Mouse (Mus musculus): ENCODE data around the gene Rrm1. TPM values are rescaled to one million over a fixed set of nuclear protein-coding genes. Genes with fewer than 3 reads are reported as not detected.
"Not testable (repeated sequence)": the region's sequence is repeated elsewhere in the genome, so short reads cannot be mapped to it uniquely, and the experiment has no call there.

Rrm1 gene
- 10 to 100 TPM; 10.9 to 12.7 TPM for total RNA-seq (2021)
- long read RNA-seq, experiment 1, transcript Rrm1-201 (19 exons, 3,997 nt): major isoform, 23 of 25 reads
- long read RNA-seq, experiment 1, partial matches to known transcripts: 1 of 25 reads
- long read RNA-seq, experiment 1, other reads (novel, unspliced or antisense): 1 of 25 reads
- long read RNA-seq, experiment 2, transcript Rrm1-201 (19 exons, 3,997 nt): major isoform, 6 of 6 reads
- long read RNA-seq, experiment 2, partial matches to known transcripts: 0 of 6 reads
- long read RNA-seq, experiment 2, other reads (novel, unspliced or antisense): 0 of 6 reads

GRCm38 (mm10) chr7:102441657-102442391, at the start of gene Rrm1:
Rrm1 (plus strand) TSS chr7:102441695.
- peak; percentile 97 to 98 for DNase-seq (ENCODE audit: low spot score in 2 of 2)

GRCm38 (mm10) chr7:102393898-102394297, 47.6 kb upstream of the Rrm1 start:
- no peak for DNase-seq (ENCODE audit: low spot score in 2 of 2)

- peak in 1 of 2 experiments; percentile 6 for DNase-seq (ENCODE audit: low spot score in 2 of 2)
These were observed 45.6 kb upstream of the Rrm1 start for GRCm38 (mm10) chr7:102395894-102396293.

GRCm38 (mm10) chr7:102396331-102396730, 45.2 kb upstream of the Rrm1 start:
- no peak for DNase-seq (ENCODE audit: low spot score in 2 of 2)

- DNase-seq (ENCODE audit: low spot score in 2 of 2): no peak
These were observed 42.2 kb upstream of the Rrm1 start for GRCm38 (mm10) chr7:102399180-102399731.

GRCm38 (mm10) chr7:102404118-102404517, 37.4 kb upstream of the Rrm1 start:
- DNase-seq (ENCODE audit: low spot score in 2 of 2): no peak

GRCm38 (mm10) chr7:102407440-102407839, 34.1 kb upstream of the Rrm1 start:
- no peak for DNase-seq (ENCODE audit: low spot score in 2 of 2)

- not testable (repeated sequence) for DNase-seq (ENCODE audit: low spot score in 2 of 2)
These were observed 26.2 kb upstream of the Rrm1 start for GRCm38 (mm10) chr7:102415272-102415671.

GRCm38 (mm10) chr7:102415841-102416240, 25.7 kb upstream of the Rrm1 start:
- no peak for DNase-seq (ENCODE audit: low spot score in 2 of 2)

- DNase-seq (ENCODE audit: low spot score in 2 of 2): peak; percentile 47 to 59
These were observed 24.1 kb upstream of the Rrm1 start for GRCm38 (mm10) chr7:102417398-102417797.

- no peak for DNase-seq (ENCODE audit: low spot score in 2 of 2)
These were observed 19.5 kb upstream of the Rrm1 start for GRCm38 (mm10) chr7:102422036-102422435.

GRCm38 (mm10) chr7:102425933-102426685, 15.4 kb upstream of the Rrm1 start:
- DNase-seq (ENCODE audit: low spot score in 2 of 2): no peak

GRCm38 (mm10) chr7:102434344-102434743, 7.2 kb upstream of the Rrm1 start:
- no peak for DNase-seq (ENCODE audit: low spot score in 2 of 2)

- DNase-seq (ENCODE audit: low spot score in 2 of 2): no peak
These were observed 456 bp upstream of the Rrm1 start for GRCm38 (mm10) chr7:102440822-102441656.

GRCm38 (mm10) chr7:102442432-102442831, 937 bp downstream of the Rrm1 start:
- no peak for DNase-seq (ENCODE audit: low spot score in 2 of 2)

- no peak for DNase-seq (ENCODE audit: low spot score in 2 of 2)
These were observed 2.8 kb downstream of the Rrm1 start for GRCm38 (mm10) chr7:102444301-102444700.

- no peak for DNase-seq (ENCODE audit: low spot score in 2 of 2)
These were observed 4.9 kb downstream of the Rrm1 start for GRCm38 (mm10) chr7:102446438-102446837.

- DNase-seq (ENCODE audit: low spot score in 2 of 2): no peak
These were observed 17.3 kb downstream of the Rrm1 start for GRCm38 (mm10) chr7:102458618-102459380.

- DNase-seq (ENCODE audit: low spot score in 2 of 2): no peak
These were observed 26.1 kb downstream of the Rrm1 start for GRCm38 (mm10) chr7:102467566-102467965.

GRCm38 (mm10) chr7:102472675-102473074, 31.2 kb downstream of the Rrm1 start:
- DNase-seq (ENCODE audit: low spot score in 2 of 2): no peak

Measured in left cerebral cortex, adult 18-20 months (tissue).